Mouse (Mus musculus) skeletal muscle tissue, adult 2 months (tissue): ENCODE measurements at regions not wholly inside any gene's neighbourhood (a gene's known extent, or its start where the extent isn't known, plus 50 kb on each side); places are given as distances from the start of the nearest gene placed in this dataset.

Source experiments
- DNase-seq: peaks from one replicate; pipeline ENCODE4 v3.0.0-alpha.2; 2012; ENCODE audit warnings: low read depth, low spot score

DNA sequence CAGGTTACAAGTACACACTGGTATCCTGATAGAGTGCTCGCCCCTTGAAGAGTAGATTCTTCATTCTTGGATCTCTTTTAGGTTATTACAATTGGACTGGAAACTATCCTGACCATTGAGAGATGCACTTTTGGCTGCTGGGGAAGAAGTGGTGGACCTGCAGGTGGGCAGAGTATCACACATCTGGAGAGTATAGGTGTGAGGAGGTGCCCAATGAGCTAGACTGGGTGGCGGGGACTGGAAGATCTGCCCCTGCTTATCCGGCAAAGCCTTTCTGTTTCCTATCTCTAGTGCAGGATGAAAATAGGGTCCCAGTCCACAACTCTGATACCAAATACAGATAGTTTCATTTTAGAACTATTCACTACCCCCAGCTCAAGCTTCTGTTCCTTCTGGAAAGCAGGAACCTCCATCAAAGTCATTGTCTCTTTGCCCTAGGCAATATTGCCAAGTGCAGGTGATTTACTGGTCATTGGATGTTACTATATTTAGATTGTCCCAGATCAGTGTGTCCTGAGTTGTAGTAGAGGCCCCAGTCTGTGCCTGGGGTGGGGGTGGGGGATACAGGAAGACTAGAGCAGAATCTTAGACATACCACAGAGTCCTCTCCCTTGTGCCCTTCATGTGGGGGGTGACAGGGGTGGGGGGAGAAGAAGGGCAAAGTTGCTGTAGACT lies 62.5 kb upstream of the Ube2e1 start:
- no peak for DNase-seq

DNA sequence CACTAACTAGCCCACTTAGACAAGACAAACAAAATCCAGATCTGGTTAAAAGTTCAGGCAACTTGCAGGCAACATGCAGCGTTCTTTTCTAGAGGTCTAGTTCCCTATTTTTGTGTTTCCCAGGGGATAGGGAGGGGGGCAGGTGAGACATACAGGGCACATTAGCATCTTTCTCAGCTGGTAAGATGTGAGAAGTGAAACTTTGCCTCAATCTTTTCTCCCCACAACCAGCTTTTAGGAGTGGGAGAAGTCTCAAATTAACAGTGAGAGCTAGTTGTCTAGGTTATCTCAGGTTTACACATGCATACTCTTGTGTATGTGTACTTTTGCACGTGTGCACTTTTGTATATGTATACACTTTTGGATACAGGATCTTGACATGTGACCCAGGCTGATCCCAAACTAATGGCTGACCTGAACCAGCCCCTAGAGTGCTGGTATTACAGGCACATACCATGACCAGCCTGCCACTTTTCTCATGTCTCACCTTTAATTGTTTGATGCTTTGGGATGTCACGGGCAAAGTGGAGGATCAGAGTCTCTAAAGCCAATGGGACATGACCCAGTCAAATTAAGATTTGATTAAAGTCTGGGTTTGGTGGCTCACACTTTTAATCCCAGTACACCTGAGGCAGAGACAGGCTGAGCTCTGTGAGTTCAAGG lies 60.3 kb upstream of the Ube2e1 start:
- DNase-seq: no peak

DNA sequence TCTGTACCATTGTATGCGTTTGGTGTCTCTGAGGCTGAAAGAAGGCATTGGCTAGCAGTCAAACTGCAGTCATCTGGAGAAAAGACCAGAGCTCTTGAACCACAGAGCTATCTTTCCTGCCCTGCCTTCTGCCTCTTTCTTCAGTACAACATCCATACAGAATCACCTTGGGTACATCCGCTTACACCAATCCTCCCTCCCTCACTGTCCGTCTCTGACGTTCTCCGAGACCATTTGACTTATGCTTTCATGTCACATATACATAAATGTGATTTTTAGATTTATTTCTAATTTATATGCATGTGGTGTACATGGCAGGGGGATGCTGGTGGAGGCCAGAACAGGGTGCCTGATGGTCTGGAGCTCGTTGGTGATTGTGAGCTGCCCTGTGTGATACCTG lies 57.7 kb upstream of the Ube2e1 start:
- no peak for DNase-seq

DNA sequence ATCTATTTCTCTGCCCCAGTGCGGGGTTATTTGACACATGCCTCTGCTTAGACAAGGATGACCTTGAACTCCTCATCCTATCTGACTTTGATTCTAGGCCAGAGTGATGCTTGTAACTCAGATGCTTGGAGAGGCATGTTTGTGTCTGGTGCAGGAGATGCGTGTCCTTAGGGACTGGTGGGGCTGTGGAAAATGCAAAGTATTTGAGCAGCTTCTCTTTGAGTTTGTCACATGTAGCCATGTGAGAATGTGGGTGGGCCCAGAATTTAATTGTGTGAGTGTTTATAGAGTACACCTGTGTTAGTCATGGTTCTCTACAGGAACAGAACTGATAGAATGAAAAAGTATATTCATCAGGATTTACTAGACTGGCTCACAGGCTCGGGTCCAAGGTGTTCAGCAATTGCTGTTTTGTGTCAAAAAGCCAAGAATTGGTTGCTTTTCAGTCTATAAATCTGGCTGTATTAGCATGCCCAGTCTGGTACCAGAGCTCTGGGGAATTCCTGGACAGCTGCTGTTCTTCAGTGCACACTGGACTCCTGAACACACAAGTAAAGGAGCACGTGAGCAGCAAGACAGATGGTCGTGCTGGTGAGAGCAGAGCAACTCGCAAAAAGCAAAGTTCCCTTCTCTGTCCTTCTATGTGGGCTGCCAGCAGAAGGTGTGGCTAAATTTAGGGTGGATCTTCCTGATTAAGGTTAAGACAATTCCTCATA lies 54.5 kb upstream of the Ube2e1 start:
- DNase-seq: no peak
